Mouse (Mus musculus) CD8-positive naive resting alpha-beta T cell, adult 2 months (primary cell): ENCODE measurements around the gene Tprgl.

ENCODE experiments used
- DNase-seq, 2 experiments: peaks; one replicate each; pipeline ENCODE4 v3.0.0; 2022; ENCODE audit warnings: low read depth in 2 of 2, low spot score in 2 of 2

Gene Tprgl

GRCm38 (mm10) chr4:154160538-154161390 lies at the start of gene Tprgl:
TSS of gene Tprgl (minus strand) at chr4:154160666.
- DNase-seq = peak; percentile 95 to 96

- no peak for DNase-seq
These were observed 49.4 kb upstream of the Tprgl start for GRCm38 (mm10) chr4:154209825-154210224.

- DNase-seq = no peak
These were observed 48.6 kb upstream of the Tprgl start for GRCm38 (mm10) chr4:154209054-154209453.

- DNase-seq = peak; percentile 27 to 31
These were observed 46.8 kb upstream of the Tprgl start for GRCm38 (mm10) chr4:154207261-154207660.

- no peak for DNase-seq
These were observed 44.9 kb upstream of the Tprgl start for GRCm38 (mm10) chr4:154205392-154205791.

- no peak for DNase-seq
These were observed 44.1 kb upstream of the Tprgl start for GRCm38 (mm10) chr4:154204532-154204931.

- DNase-seq = no peak
These were observed 41.0 kb upstream of the Tprgl start for GRCm38 (mm10) chr4:154201511-154201910.

- DNase-seq = no peak
These were observed 38.0 kb upstream of the Tprgl start for GRCm38 (mm10) chr4:154198377-154198961.

GRCm38 (mm10) chr4:154197961-154198360 lies 37.5 kb upstream of the Tprgl start:
- no peak for DNase-seq

GRCm38 (mm10) chr4:154188948-154189347 lies 28.5 kb upstream of the Tprgl start:
- DNase-seq = no peak

GRCm38 (mm10) chr4:154186002-154186537 lies 25.6 kb upstream of the Tprgl start:
- no peak for DNase-seq

GRCm38 (mm10) chr4:154185001-154185400 lies 24.5 kb upstream of the Tprgl start:
- DNase-seq = no peak

- no peak for DNase-seq
These were observed 23.1 kb upstream of the Tprgl start for GRCm38 (mm10) chr4:154183566-154183965.

GRCm38 (mm10) chr4:154181001-154181400 lies 20.5 kb upstream of the Tprgl start:
- DNase-seq = no peak

GRCm38 (mm10) chr4:154177257-154177656 lies 16.8 kb upstream of the Tprgl start:
- DNase-seq = no peak

- DNase-seq = no peak
These were observed 11.6 kb upstream of the Tprgl start for GRCm38 (mm10) chr4:154171931-154172604.

- no peak for DNase-seq
These were observed 10.9 kb upstream of the Tprgl start for GRCm38 (mm10) chr4:154171151-154171930.

- DNase-seq = no peak
These were observed 10.2 kb upstream of the Tprgl start, which contains the start of gene Megf6 for GRCm38 (mm10) chr4:154170506-154171150. TSS of gene Megf6 (plus strand) at chr4:154170730.

- no peak for DNase-seq
These were observed 9.6 kb upstream of the Tprgl start for GRCm38 (mm10) chr4:154170021-154170420.

GRCm38 (mm10) chr4:154167053-154167452 lies 6.6 kb upstream of the Tprgl start:
- peak; percentile 43 to 55 for DNase-seq
